Mouse (Mus musculus): ENCODE measurements around the gene Mapkapk2.
"Not testable (repeated sequence)": the region's sequence is repeated elsewhere in the genome, so short reads cannot be mapped to it uniquely, and the experiment has no call there.

The Mapkapk2 gene

GRCm38 (mm10) chr1:131048121-131048863 is 49.3 kb downstream of the Mapkapk2 start:
- DNase-seq, result no peak

GRCm38 (mm10) chr1:131046607-131047006 is 51.0 kb downstream of the Mapkapk2 start:
- no peak for DNase-seq

GRCm38 (mm10) chr1:131045723-131046355 is 51.8 kb downstream of the Mapkapk2 start:
- no peak for DNase-seq

GRCm38 (mm10) chr1:131043636-131044035 is 54.0 kb downstream of the Mapkapk2 start:
- DNase-seq, result no peak

- no peak for DNase-seq
Measured at GRCm38 (mm10) chr1:131042721-131043120, 54.9 kb downstream of the Mapkapk2 start.

- DNase-seq, result no peak
Measured at GRCm38 (mm10) chr1:131042263-131042662, 55.4 kb downstream of the Mapkapk2 start.

- no peak for DNase-seq
Measured at GRCm38 (mm10) chr1:131039479-131039878, 58.1 kb downstream of the Mapkapk2 start.

GRCm38 (mm10) chr1:131038415-131039017 is 59.1 kb downstream of the Mapkapk2 start:
- no peak for DNase-seq

- no peak for DNase-seq
Measured at GRCm38 (mm10) chr1:131038001-131038400, 59.6 kb downstream of the Mapkapk2 start.

GRCm38 (mm10) chr1:131031267-131031666 is 66.4 kb downstream of the Mapkapk2 start:
- DNase-seq, result no peak

GRCm38 (mm10) chr1:131030261-131030660 is 67.4 kb downstream of the Mapkapk2 start:
- no peak for DNase-seq

GRCm38 (mm10) chr1:131029215-131029614 is 68.4 kb downstream of the Mapkapk2 start:
- no peak for DNase-seq

GRCm38 (mm10) chr1:131025843-131026190 is 71.8 kb downstream of the Mapkapk2 start:
- no peak for DNase-seq

- DNase-seq, result no peak
Measured at GRCm38 (mm10) chr1:131024900-131025842, 72.5 kb downstream of the Mapkapk2 start.

- not testable (repeated sequence) for DNase-seq
Measured at GRCm38 (mm10) chr1:131023250-131023858, 74.3 kb downstream of the Mapkapk2 start.

- peak; percentile 28 for DNase-seq
Measured at GRCm38 (mm10) chr1:131022591-131023249, 74.9 kb downstream of the Mapkapk2 start.

GRCm38 (mm10) chr1:131021900-131022590 is 75.6 kb downstream of the Mapkapk2 start:
- no peak for DNase-seq

GRCm38 (mm10) chr1:131021438-131021837 is 76.2 kb downstream of the Mapkapk2 start:
- no peak for DNase-seq

- no peak for DNase-seq
Measured at GRCm38 (mm10) chr1:131020425-131021310, 77.0 kb downstream of the Mapkapk2 start.

- no peak for DNase-seq
Measured at GRCm38 (mm10) chr1:131019492-131020098, 78.0 kb downstream of the Mapkapk2 start, which contains the start of gene Il10. Gene Il10 (plus strand): TSS chr1:131019845.
